Mouse (Mus musculus) cerebellum, postnatal 14 days (tissue): ENCODE data around the gene Letm1.
A peak's percentile ranks its signal among the peaks of the same experiment; 100 is the strongest.

Experiments used
- DNase-seq, 2 experiments: peaks; one replicate each; pipeline ENCODE4 v3.0.0; 2021; ENCODE audit warnings: mixed read lengths in 2 of 2

Gene Letm1

GRCm38 (mm10) chr5:33782345-33782998, at the start of gene Letm1:
Letm1 (minus strand) TSS chr5:33782817.
- DNase-seq: peak; percentile 95 to 97

DNA sequence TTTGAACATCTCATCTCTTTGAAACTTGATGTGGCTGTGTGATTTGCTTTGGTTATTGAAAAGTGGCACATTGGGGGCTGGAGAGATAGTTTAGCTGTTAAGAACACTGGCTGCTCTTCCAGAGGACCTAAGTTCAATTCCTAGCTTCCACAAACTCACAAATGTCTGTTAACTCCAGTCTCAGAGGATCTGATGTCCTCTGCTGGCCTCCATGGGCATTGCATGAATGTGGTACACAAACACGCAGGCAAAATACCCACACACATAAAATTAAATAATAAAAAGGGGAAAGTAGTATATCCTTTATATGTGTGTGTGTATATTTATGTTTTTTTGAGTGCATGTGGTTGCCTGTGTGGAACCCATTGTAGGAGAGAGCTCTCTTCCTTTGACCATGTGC, 48.2 kb upstream of the Letm1 start:
- DNase-seq: peak in 1 of 2 experiments; percentile 16

DNA sequence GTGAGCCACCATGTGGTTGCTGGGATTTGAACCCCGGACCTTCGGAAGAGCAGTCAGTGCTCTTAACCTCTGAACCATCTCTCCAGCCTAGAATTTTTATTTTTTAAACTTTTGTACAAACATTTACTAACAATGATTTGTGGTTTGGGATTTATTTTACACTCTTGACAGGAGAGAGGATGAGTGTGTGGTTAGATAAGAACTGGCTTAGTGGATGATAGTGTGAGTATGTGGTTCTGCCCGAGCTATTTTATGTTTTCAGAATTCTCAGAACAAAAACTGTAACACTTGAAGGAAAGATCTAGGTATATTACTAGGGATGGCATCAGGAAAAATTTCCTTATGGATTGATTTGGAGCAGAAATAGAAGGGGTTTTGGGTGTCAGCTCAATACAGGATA, 47.3 kb upstream of the Letm1 start:
- DNase-seq: no peak

- no peak for DNase-seq
These were observed 45.5 kb upstream of the Letm1 start for GRCm38 (mm10) chr5:33828107-33828506.

- no peak for DNase-seq
These were observed 43.4 kb upstream of the Letm1 start for GRCm38 (mm10) chr5:33826001-33826400.

GRCm38 (mm10) chr5:33822456-33822855, 39.8 kb upstream of the Letm1 start:
- no peak for DNase-seq

DNA sequence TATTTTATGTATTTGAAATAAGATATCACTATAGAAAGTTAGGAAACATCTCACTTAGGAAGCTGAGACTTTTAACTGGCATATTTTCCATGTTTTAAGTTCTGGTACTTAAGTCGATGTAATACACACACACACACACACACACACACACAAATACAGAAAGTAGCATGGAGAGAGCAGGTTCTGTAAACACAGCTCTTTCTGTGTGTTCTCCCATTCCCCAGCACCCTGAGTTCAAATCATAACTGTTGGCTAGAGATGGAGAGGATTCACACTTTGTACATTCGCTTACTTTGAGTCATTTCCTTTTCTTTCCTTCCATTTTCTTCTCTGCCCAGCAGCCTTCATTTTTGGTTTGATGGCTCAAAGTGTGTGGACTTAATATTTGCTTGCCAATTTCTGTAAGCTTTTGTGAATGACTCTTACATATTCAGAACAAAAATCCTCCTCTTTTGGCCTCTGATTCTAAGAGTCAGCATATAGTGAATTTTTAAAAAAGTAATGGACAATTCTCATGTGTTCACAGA, 39.3 kb upstream of the Letm1 start:
- DNase-seq: no peak

- DNase-seq: peak; percentile 66 to 76
These were observed 38.4 kb upstream of the Letm1 start for GRCm38 (mm10) chr5:33820733-33821621.

- DNase-seq: peak; percentile 93 to 94
These were observed 37.5 kb upstream of the Letm1 start, which contains the start of gene Nsd2 for GRCm38 (mm10) chr5:33819876-33820732. Nsd2 (plus strand) TSS chr5:33820725.

DNA sequence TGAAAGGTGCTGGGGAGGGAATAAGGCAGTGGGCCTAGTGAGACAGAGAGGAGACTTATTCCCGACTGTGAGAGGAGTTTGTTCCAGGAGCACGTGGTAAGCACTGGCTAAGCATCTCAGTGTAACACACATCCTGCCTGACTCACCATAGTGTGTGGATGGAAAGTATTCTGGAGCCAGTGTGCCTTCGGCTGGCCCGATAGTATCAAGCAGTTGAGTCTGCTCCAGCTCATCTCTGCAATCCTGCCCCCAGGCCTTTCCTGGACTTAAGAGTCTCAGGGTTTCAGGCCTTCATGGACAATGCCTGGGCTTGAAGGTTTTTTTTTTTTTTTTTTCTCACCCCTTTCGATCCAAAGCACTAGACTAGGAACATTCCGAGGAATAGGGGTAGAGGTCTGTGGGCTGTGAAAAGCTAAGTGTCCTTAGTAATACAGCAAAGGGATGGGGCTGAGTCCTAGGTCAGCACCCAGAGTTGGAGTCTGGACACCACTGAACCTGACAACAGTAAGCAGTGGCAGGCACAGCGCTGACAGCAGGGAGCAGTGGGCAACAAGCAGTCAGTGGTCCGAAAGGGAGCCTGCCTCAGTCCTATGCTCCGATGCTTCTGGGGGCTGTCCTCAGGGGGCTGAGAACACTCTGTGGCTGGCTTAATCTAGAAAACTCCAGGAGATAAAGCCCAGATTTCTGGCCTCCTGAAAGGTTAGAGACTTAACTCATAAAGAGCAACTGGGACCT, 36.7 kb upstream of the Letm1 start:
- peak in 1 of 2 experiments; percentile 15 for DNase-seq

DNA sequence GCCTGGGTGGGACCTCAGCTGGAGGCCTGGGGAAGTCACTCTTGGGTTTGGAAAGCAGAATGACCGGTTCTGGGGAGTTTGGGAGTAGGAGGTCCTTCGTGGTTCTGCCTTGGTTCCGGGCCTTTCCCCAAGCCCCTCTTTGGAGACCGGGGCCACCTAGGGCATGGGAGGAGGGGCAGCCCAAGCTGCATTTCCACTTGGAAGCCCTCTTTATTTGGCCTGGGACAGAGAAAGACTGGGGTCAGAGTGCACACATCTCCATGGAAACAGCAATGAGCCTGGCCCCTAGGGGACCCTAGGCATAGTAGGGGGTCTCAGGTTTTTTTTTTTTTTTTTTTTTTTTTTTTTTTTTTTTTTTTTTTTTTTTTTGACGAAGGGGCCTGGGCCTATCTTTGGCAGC, 35.5 kb upstream of the Letm1 start:
- no peak for DNase-seq

DNA sequence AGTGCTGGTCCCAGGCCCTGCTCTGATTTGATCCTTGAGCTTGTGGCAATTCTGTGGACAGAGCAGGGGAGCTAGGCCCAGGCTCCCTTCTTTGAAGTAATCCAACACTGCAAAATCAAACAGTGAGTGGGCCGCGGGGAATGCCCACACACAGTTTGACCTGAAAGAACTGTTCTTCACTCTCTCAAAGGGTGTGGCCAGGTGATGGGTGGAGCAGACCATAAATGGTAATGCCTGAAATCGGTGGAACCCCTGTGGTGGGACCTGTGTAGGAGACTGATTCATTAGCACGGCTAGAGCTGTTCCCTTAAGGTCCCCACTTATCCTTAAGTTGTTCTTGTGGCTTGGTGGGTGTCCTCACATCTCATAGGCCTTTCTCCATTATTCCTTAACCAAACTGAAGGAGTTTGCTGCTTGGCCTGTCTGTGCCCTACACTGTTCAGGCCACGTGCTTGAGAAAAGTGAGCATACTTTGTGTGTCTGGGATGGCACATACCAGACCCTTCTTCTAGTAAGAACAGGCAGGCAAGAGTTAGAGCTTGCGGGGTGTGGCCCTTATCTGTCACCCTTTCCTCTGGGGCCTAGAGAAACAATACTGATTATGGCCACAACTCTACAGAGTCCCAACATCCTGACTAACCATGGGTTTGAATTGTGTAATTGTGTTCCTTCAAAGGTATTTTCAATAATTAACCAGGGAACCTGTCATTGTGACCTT, 33.5 kb upstream of the Letm1 start:
- DNase-seq: no peak

GRCm38 (mm10) chr5:33811519-33811918, 28.9 kb upstream of the Letm1 start:
- DNase-seq: no peak

GRCm38 (mm10) chr5:33803337-33803736, 20.7 kb upstream of the Letm1 start:
- DNase-seq: no peak

- DNase-seq: no peak
These were observed 9.5 kb upstream of the Letm1 start for GRCm38 (mm10) chr5:33791912-33792643.

- DNase-seq: peak in 1 of 2 experiments; percentile 32
These were observed 378 bp upstream of the Letm1 start for GRCm38 (mm10) chr5:33782999-33783390.

- DNase-seq: no peak
These were observed 663 bp downstream of the Letm1 start for GRCm38 (mm10) chr5:33781964-33782344.

DNA sequence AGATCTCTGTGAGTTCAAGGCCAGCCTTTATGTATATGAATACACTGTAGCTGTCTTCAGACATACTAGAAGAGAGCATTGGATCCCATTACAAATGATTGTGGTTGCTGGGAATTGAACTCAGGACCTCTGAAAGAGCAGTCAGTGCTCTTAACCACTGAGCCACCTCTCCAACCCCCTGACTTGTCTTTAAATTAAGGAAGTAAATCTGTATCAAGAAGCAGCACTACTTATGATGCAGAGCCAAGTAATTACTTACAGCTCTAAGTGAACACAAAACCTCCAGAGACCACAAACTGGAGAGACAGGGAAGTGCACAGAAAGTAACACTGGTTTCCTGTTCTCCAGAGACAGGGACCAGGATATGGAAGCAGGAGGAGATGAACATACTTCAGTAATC, 5.4 kb downstream of the Letm1 start:
- DNase-seq: no peak

GRCm38 (mm10) chr5:33743481-33743880, 39.1 kb downstream of the Letm1 start:
- DNase-seq: no peak

DNA sequence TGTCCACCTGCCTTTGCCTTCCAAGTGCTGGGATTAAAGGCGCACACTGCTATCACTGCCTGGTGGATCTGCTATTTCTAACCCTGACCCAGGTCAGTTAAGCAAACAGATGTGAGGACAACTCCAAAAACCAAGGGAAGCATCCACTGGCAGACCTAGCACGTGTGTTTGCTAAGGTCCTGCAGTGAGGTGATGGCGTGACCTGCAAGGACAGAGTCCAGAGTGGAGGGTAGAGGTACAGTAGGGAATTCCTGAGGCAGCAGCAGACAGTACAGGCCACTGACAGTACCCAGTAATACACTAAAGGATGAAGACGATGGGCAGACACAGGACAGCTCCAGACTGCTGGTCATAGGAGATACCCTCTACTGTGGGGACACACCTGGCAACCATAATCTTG, 42.1 kb downstream of the Letm1 start:
- no peak for DNase-seq

DNA sequence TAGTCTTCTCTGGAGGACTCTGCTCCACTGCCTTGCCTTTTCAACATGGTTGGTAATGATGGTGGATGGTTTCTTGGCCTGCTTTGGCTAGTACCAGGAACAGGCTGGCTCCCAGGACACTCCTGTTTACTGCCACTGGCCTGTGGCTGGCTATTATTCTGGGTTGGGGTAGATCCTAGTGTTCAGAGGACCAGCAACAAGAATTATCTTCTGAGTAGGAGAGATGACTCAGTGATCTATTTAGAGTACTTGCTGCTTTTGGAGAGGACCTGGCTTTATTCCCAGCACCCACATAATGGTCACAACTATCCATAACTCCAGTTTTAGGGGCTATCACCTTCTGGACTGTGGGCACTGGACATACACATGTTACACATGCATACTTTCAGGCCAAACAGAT, 44.3 kb downstream of the Letm1 start:
- no peak for DNase-seq
